Mouse (Mus musculus) brain, embryonic 14.5 days (tissue): ENCODE data around the gene Mrps12.

Source experiments
- CTCF ChIP-seq: fragments of 200-500 bp; IDR thresholded peaks from 2 replicates; pipeline ENCODE4 v1.5.1; 2012; ENCODE audit warnings: inconsistent platforms, mild to moderate bottlenecking, moderate library complexity, borderline replicate concordance; ENCODE audit not compliant: insufficient read depth, insufficient read length; ENCODE audit errors: extremely low read depth
- POLR2A ChIP-seq: fragments of 200-500 bp; IDR thresholded peaks from 2 replicates; pipeline ENCODE4 v1.6.1; 2012; ENCODE audit warnings: mild to moderate bottlenecking, inconsistent platforms, borderline replicate concordance; ENCODE audit not compliant: poor library complexity, insufficient read depth, insufficient read length, severe bottlenecking; ENCODE audit errors: extremely low read depth

- TF ChIP-seq POLR2A (no peak), CTCF (no peak)
Observed at GRCm38 (mm10) chr7:28700269-28700668, 41.4 kb downstream of the Mrps12 start.
